Mouse (Mus musculus): Measurements from ENCODE around the gene Ccdc47.

GRCm38 (mm10) chr11:106195341-106195740 lies 20.8 kb downstream of the Ccdc47 start:
- TF ChIP-seq CTCF (IDR thresholded peaks at IDR 0.05; ENCODE audit: low read depth) = no peak
- no peak for TF ChIP-seq EP300 (IDR thresholded peaks at IDR 0.05; ENCODE audit: low read depth)

All from heart, postnatal 0 days (tissue).